ENCODE assay signal across 9 mouse cellular contexts in the genomic region with DNA sequence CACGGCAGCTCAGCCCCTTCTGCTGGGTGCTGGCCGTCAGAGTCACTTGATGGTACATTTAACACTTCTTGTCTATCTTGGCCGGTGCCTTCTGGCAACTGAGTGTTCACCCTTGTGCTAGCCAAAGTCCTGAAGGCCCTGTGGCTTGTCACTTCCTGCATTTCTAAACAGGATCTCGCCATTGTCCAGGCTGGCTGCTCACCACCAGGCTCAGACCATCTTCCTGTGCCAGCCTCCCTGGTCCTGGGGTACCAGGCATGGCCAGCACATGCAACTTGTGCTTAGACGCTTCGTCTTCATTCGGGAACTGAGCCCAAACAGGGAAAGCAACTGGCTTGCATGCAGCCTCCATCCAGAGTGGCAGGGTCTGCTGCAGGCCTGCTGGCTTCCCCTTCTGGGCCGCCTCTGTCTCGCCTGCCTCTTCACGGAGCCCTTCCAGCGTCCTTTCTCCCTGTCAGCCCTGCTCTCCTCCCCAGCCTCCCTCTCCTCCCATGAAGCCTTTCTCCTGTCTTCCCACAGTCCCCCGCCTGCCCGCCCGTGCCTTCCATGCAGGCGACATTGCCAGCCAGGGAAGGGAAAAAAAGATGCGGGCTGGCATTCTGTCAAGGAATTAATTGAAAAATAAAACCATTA.
DNase-seq lines count a peak whose midpoint lies in the region; ATAC-seq lines count a peak whose summit lies in the region.
"Had no signal": no experiment of that assay in that cellular context is flagged by ENCODE, and none has a peak within 500 bp of the region (broad histone marks: within the 10 kb centered on the region; RNA-seq: fewer than 3 reads in every experiment).

No protein-coding gene starts in this region.

- peak overlapping the region; percentile 12; the same call in 1 of the 2 replicates for H3K4me2 ChIP-seq in liver, embryonic 12.5 days
- no peak overlapping the region for H3K4me2 ChIP-seq in forebrain, embryonic 11.5 days (ENCODE audit: low read depth, low read length, severe bottlenecking)
- 0 out of 2 replicates have a peak overlapping the region, but pooled peaks have one; percentile 10 for H3K4me2 ChIP-seq in hindbrain, embryonic 14.5 days (replicated peaks)
- no peak overlapping the region for H3K4me2 ChIP-seq in neural tube, embryonic 12.5 days (replicated peaks)

- WGBS in liver, embryonic 12.5 days (ENCODE audit: insufficient replicate concordance), result 38% methylated on average over 16 of the region's 16 CpGs
- 75% methylated on average over 16 of the region's 16 CpGs for WGBS in forebrain, embryonic 11.5 days
- WGBS in hindbrain, embryonic 14.5 days, result 40% methylated on average over 16 of the region's 16 CpGs
- WGBS in neural tube, embryonic 12.5 days, result 66% methylated on average over 16 of the region's 16 CpGs

- peaks cover 52% of the 10 kb centered on the region for H3K36me3 ChIP-seq in liver, embryonic 12.5 days
- no peaks in the 10 kb centered on the region; the same call in 1 of the 2 replicates for H3K36me3 ChIP-seq in forebrain, embryonic 11.5 days (ENCODE audit: control insufficient read depth, insufficient read depth, low read length)
- no peaks in the 10 kb centered on the region for H3K36me3 ChIP-seq in hindbrain, embryonic 14.5 days (replicated peaks; ENCODE audit: control insufficient read depth, insufficient read depth)
- H3K36me3 ChIP-seq in neural tube, embryonic 12.5 days, result 0 out of 2 replicates have a peak, but pooled peaks cover 8% of the 10 kb centered on the region

- no peak for ATAC-seq in liver, embryonic 12.5 days
- ATAC-seq in forebrain, embryonic 11.5 days (replicated peaks; ENCODE audit: low FRiP score), result no peak
- ATAC-seq in hindbrain, embryonic 14.5 days (ENCODE audit: low FRiP score), result 0 out of 2 replicates have a peak, but pooled peaks have one; percentile 33
- ATAC-seq in neural tube, embryonic 12.5 days (ENCODE audit: low FRiP score, low read depth), result no peak

- H3K9ac ChIP-seq in liver, embryonic 12.5 days, result no peak overlapping the region
- no peak overlapping the region; the same call in 1 of the 2 replicates for H3K9ac ChIP-seq in forebrain, embryonic 11.5 days (ENCODE audit: low read length)
- peak overlapping the region; percentile 48; the same call in 1 of the 2 replicates for H3K9ac ChIP-seq in hindbrain, embryonic 14.5 days
- H3K9ac ChIP-seq in neural tube, embryonic 12.5 days, result no peak overlapping the region

- H3K27ac ChIP-seq in liver, embryonic 12.5 days, result no peak overlapping the region; the same call in 1 of the 2 replicates
- H3K27ac ChIP-seq in forebrain, embryonic 11.5 days (ENCODE audit: low read depth, low read length), result peak overlapping the region; percentile 41
- H3K27ac ChIP-seq in hindbrain, embryonic 14.5 days, result peak overlapping the region; percentile 88
- peak overlapping the region; percentile 46 for H3K27ac ChIP-seq in neural tube, embryonic 12.5 days

- no peaks in the 10 kb centered on the region for H3K9me3 ChIP-seq in liver, embryonic 12.5 days (replicated peaks)
- H3K9me3 ChIP-seq in forebrain, embryonic 11.5 days (ENCODE audit: control insufficient read depth, low read length), result no peaks in the 10 kb centered on the region
- H3K9me3 ChIP-seq in hindbrain, embryonic 14.5 days (ENCODE audit: control insufficient read depth, low read length), result no peaks in the 10 kb centered on the region
- no peaks in the 10 kb centered on the region for H3K9me3 ChIP-seq in neural tube, embryonic 12.5 days

- H3K4me1 ChIP-seq in liver, embryonic 12.5 days, result peaks cover 25% of the 10 kb centered on the region
- 0 out of 2 replicates have a peak, but pooled peaks cover 7% of the 10 kb centered on the region for H3K4me1 ChIP-seq in forebrain, embryonic 11.5 days (replicated peaks; ENCODE audit: control insufficient read depth, insufficient read depth, low read length)
- H3K4me1 ChIP-seq in hindbrain, embryonic 14.5 days (replicated peaks; ENCODE audit: control insufficient read depth, insufficient read depth, low read length), result peaks cover 54% of the 10 kb centered on the region
- H3K4me1 ChIP-seq in neural tube, embryonic 12.5 days, result peaks cover 40% of the 10 kb centered on the region

- no peak for DNase-seq in liver
- DNase-seq in forebrain, embryonic 11.5 days (ENCODE audit: low spot score), result no peak
- peak; percentile 63 for DNase-seq in hindbrain, embryonic 14.5 days (ENCODE audit: low spot score)
- DNase-seq in kidney, adult 18-20 months, result no peak
- no peak for DNase-seq in ovary, postnatal 10 days (ENCODE audit: low spot score)
- DNase-seq: cerebellum, adult 11 months; kidney, postnatal 10 days had no signal

- H3K4me3 ChIP-seq in liver, embryonic 12.5 days, result no peak overlapping the region
- no peak overlapping the region for H3K4me3 ChIP-seq in forebrain, embryonic 11.5 days (ENCODE audit: low read depth, low read length)
- H3K4me3 ChIP-seq in hindbrain, embryonic 14.5 days (replicated peaks; ENCODE audit: low read length), result no peak overlapping the region
- H3K4me3 ChIP-seq in neural tube, embryonic 12.5 days, result no peak overlapping the region

- H3K27me3 ChIP-seq in liver, embryonic 12.5 days (replicated peaks), result no peaks in the 10 kb centered on the region
- H3K27me3 ChIP-seq in forebrain, embryonic 11.5 days (ENCODE audit: control insufficient read depth, insufficient read depth, low read length), result no peaks in the 10 kb centered on the region
- H3K27me3 ChIP-seq in hindbrain, embryonic 14.5 days (ENCODE audit: control insufficient read depth, insufficient read depth, low read length), result no peaks in the 10 kb centered on the region
- H3K27me3 ChIP-seq in neural tube, embryonic 12.5 days (replicated peaks), result no peaks in the 10 kb centered on the region

Comparison
In these comparisons a context has a peak if more than half of its experiments do, and no peak if none do; other contexts are left out.
1. H3K4me2 ChIP-seq: peak in liver, embryonic 12.5 days (single experiment) and hindbrain, embryonic 14.5 days (single experiment); none in forebrain, embryonic 11.5 days (single experiment) and neural tube, embryonic 12.5 days (single experiment).